Mouse (Mus musculus): ENCODE measurements around the gene Card11. TPM values are rescaled to one million over a fixed set of nuclear protein-coding genes. Genes with fewer than 3 reads are reported as not detected.

Card11 gene
- total RNA-seq (2021): under 1 TPM; 0.27 to 0.36 TPM

DNA sequence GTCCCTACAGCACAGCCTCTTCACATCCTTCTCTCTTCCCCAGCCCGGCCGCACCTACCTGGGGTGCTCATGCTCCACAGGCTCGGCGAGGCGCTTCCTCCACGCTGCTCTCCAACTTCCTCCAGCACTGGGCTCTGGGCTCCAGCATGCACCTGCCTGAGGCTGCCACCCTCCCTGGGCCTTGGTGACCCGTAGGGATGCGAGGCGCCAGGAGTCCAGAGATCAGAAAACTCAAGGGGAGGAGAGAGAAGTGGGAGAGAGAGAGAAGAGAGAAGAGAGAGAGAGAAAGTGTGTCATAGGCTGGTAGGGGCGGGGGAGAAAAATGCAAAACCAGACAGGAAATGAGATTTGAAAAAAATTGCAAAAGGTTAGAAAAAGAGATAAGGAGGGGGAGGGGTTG is at the start of gene Card11:
Gene Card11, minus strand, starts transcription at position 234 of the 400 bp plus-strand sequence.
- intact Hi-C loops (cut with DNase I): no loop called here
- DNase-seq (ENCODE audit: low spot score in 2 of 2): no peak

DNA sequence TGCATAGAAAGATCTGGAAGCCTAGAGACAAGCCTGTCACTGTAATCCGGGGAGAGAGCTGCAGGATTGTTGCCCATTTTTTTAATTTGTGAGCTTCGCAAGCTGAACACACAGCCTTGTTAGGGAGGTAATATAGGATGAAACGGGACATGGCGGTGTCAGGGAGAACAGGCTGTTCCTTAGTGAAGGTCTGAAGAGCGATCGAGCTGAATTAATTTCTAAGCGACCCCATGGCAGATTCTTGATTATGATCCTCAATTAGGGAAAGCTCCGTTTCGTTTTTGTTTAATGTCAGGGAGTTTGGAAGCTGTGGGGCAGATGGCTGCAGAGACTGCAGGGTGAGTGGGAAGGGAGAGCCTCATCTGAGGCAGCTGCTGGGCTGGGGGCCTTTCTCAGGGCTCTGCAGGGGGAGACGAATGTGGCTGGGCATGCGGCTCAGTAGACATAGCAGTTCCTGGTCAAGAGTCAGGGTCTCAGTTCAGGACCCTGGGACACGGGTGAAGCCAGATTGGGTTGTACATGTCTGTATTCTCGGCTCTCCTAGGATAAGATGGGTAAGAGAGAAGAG is 47.4 kb upstream of the Card11 start:
- no peak for DNase-seq (ENCODE audit: low spot score in 2 of 2)
- intact Hi-C loops (cut with DNase I): no loop called here

DNA sequence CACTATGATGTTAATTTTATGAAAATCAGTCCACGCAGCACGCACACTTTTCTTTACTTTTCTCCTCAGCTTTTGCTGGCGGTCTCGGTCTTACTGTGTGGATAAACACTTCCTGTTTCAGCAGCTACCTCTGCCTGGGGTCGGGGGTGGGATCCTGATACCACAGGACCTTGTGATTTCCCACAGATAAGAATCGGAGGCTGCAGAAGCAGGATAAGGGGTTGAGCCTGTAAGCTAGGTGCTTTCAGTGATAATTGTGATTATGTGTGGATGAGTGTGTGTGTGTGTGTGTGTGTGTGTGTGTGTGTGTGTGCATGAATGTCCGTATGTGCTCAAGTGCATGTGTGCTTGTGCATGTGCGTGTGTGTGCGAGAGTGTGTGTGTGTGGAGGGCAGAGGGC is 44.6 kb upstream of the Card11 start:
- intact Hi-C loops (cut with DNase I): no loop called here
- no peak for DNase-seq (ENCODE audit: low spot score in 2 of 2)

DNA sequence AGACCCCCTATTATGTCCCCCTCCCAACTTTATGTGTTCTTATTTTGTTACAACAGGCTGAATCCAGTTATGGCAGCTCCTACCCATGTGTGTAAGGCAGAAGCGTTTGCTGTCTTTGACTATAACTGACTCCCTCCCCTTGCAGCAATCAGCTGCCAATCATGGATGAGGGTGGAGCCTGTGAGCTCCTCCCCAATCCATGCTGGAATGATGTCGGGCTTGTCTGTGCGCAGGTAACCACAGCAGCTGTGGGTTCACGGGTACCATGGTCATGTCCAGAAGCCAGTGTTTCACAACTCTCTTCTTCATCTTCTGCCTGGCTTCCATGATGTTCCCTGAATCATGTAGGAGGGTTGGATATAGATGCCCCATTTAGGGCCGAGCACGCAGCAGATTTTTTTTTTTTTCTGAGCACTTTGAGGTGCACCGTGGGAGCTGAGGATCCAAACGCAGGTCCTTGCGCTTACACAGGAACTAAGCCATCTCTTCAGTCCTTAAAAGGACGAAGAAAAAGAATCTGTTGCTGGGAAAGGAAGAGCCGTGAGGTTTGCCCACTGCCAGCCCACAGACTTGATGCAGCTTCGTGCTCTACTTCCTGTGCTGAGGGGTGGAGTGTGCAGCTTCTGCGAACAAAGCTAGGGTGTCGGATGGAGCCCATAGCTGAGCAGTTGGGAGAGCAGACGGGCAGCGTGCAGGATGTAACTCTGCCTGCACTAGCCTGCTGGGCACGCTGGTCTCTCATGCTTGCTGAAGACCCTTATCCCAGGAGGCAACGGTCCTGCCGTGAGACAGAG is 43.5 kb upstream of the Card11 start:
- DNase-seq (ENCODE audit: low spot score in 2 of 2): peak; percentile 40 to 52

DNA sequence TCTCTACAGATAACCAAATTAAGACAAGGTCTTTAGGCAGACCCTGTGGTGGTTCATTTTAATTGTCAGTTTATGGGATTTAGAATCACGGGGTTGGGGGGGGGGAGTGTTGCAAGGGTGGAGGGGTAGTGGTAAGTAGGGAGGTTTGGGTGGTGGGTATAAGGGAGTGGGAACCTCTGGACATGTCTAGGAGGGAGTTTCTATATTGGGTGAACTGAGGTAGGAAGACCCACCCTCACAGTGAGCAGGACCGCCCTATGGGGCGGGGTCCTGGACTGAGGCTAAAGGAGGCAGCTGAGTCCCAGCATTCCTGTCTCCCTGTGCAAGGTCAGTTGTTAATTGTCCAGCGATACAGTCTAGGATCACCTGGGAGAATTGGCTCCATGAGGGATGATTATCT is 42.0 kb upstream of the Card11 start:
- intact Hi-C loops (cut with DNase I): no loop called here
- no peak for DNase-seq (ENCODE audit: low spot score in 2 of 2)

More for the DNA sequence above, 43.5 kb upstream of the Card11 start:
- intact Hi-C loops (cut with DNase I): no loop called here

DNA sequence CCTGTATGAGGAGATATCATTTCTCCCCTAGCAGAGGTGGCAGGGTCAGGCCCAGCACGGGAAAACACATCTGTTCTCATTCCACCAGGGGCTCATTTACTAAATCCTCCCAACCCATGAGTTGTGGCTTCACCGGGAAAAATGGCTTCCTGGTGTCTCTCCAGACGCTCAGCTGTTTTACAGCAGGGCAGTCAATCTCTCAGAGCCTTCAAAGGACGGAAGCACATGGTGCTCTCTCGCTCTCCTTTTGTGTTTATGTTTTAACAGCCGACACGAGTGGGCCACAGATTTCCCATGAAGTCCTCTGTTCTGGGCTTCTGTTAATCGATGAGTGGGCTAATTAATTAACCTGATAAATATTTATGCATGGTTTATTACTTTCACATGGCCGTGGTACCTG is 40.5 kb upstream of the Card11 start:
- intact Hi-C loops (cut with DNase I): no loop called here
- no peak for DNase-seq (ENCODE audit: low spot score in 2 of 2)

DNA sequence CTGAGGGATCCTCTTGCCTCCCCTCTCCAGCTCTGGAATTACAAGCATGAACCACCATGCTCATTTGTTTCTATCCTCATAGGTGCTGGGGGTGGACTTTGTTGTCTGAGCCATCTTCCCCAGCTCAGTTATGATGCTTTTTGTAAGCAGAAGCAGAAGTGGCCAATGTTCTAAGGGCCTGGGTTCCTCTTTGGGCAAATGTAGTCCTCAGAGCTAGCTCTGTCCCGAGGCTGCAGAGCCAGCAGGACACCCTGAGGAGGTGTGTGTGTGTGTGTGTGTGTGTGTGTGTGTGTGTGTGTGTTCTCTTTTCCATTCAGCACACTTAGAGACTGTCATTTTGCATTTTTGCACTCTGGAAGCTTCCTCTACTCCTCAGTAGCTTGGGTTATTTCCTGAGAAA is 38.0 kb upstream of the Card11 start:
- DNase-seq (ENCODE audit: low spot score in 2 of 2): no peak
- intact Hi-C loops (cut with DNase I): no loop called here

DNA sequence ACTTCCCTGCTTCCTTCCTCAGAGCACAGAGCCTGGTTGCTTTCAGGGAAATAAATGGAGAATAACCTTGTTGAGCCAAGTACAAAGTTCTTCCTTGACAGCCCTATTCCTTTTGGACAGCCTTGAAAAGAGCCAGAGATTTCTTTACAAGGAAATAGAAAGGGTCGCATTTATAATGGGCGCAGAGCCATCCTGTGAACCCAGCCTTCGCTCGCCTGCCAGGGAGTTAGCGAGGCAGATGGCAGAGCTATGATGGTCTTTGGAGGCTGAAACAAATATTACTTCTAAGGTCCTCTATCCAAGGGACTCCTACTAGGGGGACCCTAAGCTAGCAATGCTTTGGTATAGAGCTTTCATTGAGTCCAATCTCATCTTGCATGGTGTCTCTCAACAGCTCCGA is 35.0 kb upstream of the Card11 start:
- no peak for DNase-seq (ENCODE audit: low spot score in 2 of 2)
- intact Hi-C loops (cut with DNase I): no loop called here

DNA sequence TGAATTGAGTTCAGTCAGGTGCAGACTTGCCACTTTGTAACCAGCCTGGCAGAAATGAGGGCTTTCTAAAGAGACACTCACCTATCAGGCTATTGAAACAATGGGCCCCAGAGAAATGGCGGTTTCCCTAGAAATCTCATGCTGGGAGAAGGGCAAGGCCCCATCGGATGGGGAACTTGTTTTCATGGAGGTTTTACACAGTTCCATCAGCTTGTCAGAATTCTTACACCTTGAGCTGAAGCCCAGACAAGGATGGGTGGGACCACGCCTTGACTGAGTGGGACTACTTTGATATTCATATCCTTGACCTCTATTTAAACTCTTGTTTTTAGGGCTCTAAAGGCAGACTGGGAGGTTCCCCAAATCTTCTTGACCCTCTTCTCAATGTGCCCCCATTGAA is 33.9 kb upstream of the Card11 start:
- intact Hi-C loops (cut with DNase I): no loop called here
- no peak for DNase-seq (ENCODE audit: low spot score in 2 of 2)

DNA sequence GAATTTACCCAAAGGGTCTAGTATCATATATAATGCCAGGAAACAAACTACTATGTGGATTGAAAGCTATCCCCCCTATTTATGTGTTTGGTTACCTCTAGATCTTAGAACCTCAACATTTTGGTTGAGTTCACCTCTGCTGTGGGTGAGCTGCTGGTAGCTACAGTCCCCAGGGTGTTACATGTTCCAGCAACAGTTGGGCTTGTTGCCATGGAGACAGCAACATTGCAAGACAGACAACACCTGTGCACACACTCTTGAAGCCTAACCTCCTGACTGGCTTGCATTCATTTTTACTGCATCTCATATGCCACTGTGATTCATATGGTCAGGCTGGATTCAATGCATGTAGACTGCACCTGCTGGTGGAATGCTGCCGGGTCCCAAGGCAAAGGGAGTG is 32.6 kb upstream of the Card11 start:
- no peak for DNase-seq (ENCODE audit: low spot score in 2 of 2)
- intact Hi-C loops (cut with DNase I): no loop called here

DNA sequence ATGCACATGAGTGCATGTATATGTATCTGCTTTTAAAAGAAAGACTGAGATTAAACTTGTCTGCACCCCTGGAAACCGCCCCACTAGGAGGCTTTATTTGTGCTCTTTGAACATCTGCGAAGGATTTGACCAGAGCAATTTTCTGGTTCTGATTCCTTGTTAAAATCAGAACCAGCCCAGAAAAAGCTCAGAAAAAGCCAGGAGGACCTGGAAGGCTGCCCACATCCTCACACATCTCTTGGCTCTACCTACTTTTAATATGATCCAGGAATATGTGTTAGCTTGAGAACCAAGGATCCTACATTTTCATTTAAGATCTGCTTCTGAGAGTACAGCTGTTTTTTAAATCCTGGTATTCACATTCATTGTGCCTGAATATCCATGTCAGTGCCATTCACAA is 29.0 kb upstream of the Card11 start:
- DNase-seq (ENCODE audit: low spot score in 2 of 2): peak in 1 of 2 experiments; percentile 13
- intact Hi-C loops (cut with DNase I): no loop called here

DNA sequence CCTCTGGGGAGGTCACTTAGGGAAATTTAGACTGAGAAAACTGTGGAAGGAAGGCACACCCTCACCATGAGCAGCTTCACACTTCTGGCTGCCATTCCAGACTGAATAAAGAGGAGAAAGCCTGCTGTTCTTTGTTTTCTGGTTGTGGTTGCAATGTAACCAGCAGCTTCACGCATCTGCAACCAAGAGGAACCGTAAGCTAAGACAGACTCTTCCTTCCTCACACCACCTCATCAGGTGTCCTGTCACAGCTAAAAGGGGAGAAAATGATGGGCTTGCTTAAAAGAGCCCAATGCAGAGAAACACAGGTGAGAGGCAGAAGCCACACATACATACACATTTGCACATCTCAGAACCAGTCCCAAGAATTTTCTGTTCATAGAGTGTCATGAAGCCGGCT is 25.3 kb upstream of the Card11 start:
- intact Hi-C loops (cut with DNase I): no loop called here
- DNase-seq (ENCODE audit: low spot score in 2 of 2): no peak

DNA sequence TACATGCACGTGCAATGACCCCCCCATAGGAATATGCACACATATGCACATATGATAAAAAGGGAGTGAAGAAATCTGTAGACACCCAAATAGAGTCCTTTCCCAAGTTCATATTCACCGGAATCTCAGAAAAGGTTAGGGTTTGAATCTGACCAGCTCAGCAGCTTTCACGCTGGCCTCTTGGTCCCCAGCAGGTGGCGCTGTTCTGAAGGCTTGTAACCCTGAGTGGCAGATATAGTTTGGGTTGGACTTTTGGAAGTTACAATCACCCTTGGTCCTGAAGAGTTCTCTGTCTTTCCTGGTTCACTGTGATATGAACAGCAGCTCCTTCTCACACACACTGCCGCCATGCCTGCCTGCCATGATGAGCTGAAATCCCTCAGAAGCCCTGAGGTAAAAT is 24.1 kb upstream of the Card11 start:
- intact Hi-C loops (cut with DNase I): no loop called here
- no peak for DNase-seq (ENCODE audit: low spot score in 2 of 2)

DNA sequence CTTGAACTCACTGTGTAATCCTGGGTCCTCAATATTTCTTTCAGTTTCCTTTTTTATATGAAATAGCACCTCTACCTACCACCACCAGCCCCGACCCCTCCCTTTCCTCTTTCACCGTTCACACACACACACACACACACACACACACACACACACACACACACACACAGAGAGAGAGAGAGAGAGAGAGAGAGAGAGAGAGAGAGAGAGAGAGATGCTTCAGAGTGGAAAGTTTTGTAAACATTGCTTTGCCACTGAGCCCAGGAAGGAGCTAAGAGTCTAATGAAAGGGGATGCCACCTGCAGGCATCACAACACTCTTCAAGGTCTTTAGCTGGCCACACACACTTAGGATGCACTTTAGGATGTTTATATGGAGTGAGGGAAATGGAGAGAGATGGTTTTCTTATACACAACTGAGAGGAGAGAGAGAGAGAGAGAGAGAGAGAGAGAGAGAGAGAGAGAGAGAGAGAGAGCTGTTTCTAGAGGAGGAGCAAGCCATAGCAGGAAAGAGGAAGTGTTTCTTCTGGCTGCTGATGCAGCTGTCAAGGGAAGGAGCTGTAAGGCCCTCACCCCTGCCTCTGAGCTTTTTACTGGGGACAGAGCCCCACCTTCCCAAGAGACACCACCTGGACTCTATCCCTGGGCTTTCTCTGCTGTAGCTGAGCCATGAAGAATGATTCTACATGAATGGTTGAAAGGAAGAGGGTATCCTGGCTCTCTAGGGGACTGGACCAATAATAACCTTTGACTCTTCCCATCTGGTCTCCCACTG is 17.7 kb upstream of the Card11 start:
- no peak for DNase-seq (ENCODE audit: low spot score in 2 of 2)
- intact Hi-C loops (cut with DNase I): no loop called here

DNA sequence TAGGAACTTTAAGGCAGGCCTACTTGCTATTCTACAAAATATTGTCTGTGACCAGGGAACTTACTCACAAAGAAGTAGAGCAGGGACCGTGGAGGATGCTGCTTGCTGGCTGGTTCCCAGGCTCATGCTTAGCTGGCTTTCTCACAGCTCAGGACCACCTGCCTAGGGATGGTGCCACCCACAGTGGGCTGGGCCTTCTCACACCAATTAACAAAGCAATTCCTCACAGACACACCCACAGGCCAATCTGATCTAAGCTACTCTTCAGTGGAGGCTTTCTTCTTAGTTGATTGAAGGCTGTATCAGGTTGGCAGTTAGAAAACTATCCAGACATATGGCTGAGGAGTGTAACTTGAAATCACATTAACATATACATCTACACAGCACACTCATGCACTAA is 15.7 kb upstream of the Card11 start:
- intact Hi-C loops (cut with DNase I): no loop called here
- no peak for DNase-seq (ENCODE audit: low spot score in 2 of 2)

DNA sequence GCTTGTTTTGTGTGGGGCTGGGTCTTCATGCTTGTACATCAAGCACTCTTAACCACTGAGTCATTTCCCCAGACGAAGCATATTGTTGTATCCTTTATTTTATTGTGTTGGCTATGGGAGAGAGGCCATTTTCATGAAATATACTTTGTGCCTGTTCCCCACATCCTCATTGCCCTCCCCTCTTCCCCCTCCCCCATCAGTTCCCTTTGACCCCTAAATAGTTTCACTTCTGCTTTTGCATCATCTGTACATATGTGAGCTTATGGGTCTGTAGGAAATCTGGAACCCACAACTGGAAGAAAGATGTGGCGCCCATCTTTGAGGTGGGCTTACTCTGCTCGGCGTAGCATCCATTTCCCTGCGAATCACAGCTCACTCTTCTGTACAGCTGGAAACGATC is 13.8 kb upstream of the Card11 start:
- intact Hi-C loops (cut with DNase I): no loop called here
- no peak for DNase-seq (ENCODE audit: low spot score in 2 of 2)

DNA sequence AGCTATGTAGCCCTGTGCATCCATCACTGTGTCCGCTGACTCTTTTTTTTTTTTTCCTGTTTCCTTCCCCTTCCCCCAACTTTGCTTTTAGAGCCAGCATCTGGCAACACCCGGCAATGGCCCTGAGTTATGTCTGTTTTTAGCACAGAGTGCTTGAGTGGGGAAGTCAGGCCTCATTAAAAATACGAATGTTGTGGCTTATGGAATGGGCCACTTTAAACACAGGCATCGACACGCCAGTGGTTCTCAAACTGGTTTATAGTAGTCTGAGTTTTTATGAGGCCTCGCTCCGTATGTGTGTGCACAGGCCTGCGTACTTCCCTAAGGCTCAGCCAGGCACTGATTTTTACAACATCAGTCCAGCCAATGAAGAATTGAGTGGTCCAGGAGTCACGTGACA is 13.1 kb upstream of the Card11 start:
- intact Hi-C loops (cut with DNase I): no loop called here

DNA sequence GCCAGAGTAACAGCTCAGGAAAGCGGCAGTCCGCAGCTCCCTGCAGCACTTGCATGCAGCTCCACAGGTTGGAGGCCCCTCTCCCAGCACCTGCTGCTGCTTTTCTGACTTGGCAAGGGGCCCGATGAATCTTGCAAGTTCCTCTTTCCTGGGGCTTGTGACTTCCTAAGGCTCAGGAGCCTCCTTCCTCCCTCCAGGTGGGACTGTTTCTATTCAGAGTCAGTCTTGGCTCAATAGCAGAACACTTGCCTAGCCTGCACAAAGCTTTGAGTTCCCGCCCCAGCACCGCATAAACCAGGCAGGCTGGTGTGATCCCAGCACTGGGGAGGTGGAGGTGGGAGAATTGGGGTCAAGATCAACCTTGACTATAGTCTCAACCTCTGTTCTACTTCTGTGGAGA is 5.1 kb upstream of the Card11 start:
- DNase-seq (ENCODE audit: low spot score in 2 of 2): no peak
- intact Hi-C loops (cut with DNase I): no loop called here

More for the DNA sequence above, 13.1 kb upstream of the Card11 start:
- DNase-seq (ENCODE audit: low spot score in 2 of 2): no peak

DNA sequence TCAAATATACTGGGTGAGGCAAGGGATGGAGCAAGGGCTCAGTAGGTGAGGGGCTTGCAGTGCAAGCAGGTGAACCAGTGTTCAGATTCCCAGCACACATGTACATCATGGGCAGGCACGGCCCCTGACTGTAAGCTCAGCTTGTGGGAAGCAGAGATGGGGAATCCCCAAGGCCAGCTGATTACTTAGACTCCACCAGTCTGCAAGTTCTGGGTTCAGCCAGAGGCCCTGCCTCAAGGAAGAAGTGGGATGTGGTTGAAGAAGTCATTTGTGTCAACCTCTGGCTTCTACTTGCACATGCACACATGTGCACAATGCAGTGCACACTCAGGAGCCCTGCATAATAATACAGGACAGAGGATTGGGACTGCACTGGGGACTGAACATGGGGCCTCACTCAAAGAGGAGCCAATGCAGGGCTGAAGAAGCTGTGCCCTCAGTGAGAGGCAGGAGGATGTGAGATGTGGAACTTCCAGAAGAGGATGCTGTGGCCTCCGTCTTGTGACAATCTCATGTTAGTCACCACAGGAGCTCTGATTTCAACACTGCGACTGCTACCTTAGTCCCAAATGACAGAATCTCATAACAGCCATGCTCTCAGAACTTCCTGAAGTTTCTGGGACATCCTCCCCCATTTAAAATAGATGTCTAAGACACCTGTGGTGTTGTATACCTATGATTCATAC is 3.8 kb upstream of the Card11 start:
- no peak for DNase-seq (ENCODE audit: low spot score in 2 of 2)
- intact Hi-C loops (cut with DNase I): no loop called here

DNA sequence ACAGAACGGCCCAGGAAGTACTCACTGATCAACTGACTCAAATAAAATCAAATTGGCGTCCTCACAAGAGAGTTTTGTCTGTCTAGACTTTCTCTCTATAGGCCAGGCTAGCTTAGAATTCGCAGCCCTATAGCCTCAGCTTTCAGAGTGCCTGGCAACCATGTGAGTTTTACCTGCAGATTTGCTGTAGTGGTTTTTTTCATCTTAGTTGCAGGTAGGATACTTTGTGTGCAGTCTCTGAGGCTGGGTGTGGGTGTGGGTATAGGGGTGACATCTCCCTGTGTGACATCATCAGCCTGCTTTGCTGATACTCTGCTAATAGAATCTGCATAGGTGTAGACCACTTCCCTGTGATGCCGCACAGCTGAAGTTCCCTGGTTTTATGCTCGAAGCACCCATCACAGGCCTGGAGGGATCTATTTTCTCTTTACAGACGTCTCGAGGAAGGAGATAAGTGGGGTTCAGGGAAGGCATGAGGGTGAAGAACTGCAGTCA is 1.2 kb downstream of the Card11 start:
- no peak for DNase-seq (ENCODE audit: low spot score in 2 of 2)
- intact Hi-C loops (cut with DNase I): no loop called here

Measured in left cerebral cortex, postnatal 36 days (tissue).